Mouse (Mus musculus) neural tube, embryonic 13.5 days (tissue): ENCODE results near the gene Rbm20. TPM values are rescaled to one million over a fixed set of nuclear protein-coding genes. Genes with fewer than 3 reads are reported as not detected.
A peak's percentile ranks its signal among the peaks of the same experiment; 100 is the strongest.

ENCODE experiments used
- ATAC-seq: fragments of 200-750 bp; cut with Nextera tagmentation; 2 replicates; pipeline ENCODE4 v1.8.0; 2017; ENCODE audit warnings: low read depth, mild to moderate bottlenecking, moderate TSS enrichment, moderate library complexity
- H3K27ac ChIP-seq: fragments of 300-500 bp; sonication (generic); replicated peaks from 2 replicates; pipeline ENCODE4 v1.5.1; 2015; ENCODE audit warnings: moderate library complexity, mild to moderate bottlenecking, inconsistent platforms
- H3K27me3 ChIP-seq: fragments of 300-500 bp; sonication (generic); 2 replicates; pipeline ENCODE4 v1.6.1; 2015; ENCODE audit warnings: mild to moderate bottlenecking, inconsistent platforms
- H3K36me3 ChIP-seq: fragments of 300-500 bp; sonication (generic); 2 replicates; pipeline ENCODE4 v1.6.1; 2015; ENCODE audit warnings: mild to moderate bottlenecking, inconsistent platforms
- H3K4me1 ChIP-seq: fragments of 300-500 bp; sonication (generic); replicated peaks from 2 replicates; pipeline ENCODE4 v1.6.1; 2015; ENCODE audit warnings: inconsistent platforms
- H3K4me2 ChIP-seq: fragments of 300-500 bp; sonication (generic); 2 replicates; pipeline ENCODE4 v1.6.1; 2015; ENCODE audit warnings: inconsistent platforms, mild to moderate bottlenecking, moderate library complexity
- H3K4me3 ChIP-seq: fragments of 300-500 bp; sonication (generic); 2 replicates; pipeline ENCODE4 v1.5.1; 2015; ENCODE audit warnings: mild to moderate bottlenecking, inconsistent platforms
- H3K9ac ChIP-seq: fragments of 300-500 bp; sonication (generic); 2 replicates; pipeline ENCODE4 v1.6.1; 2015; ENCODE audit warnings: moderate library complexity, mild to moderate bottlenecking, inconsistent platforms
- H3K9me3 ChIP-seq: fragments of 300-500 bp; sonication (generic); 2 replicates; pipeline ENCODE4 v1.6.1; 2016; ENCODE audit warnings: inconsistent platforms
- WGBS: fragments of 180-500 bp; shearing (Covaris S2); methylation state at CpG from one replicate; pipeline ENCODE4 v1.1.7; 2015; 5-methylcytosine and 5-hydroxymethylcytosine counted together
- polyA plus RNA-seq: library from polyadenylated mRNA; unstranded; fragments of >200 nt; fragmentation: Nextera tagmentation; extraction: Ambion mirVana; gene quantifications from 2 replicates; pipeline ENCODE4 v1.2.1, GENCODE M21; 2015

Rbm20 gene
- 0.47 and 0.88 TPM in 2 replicates for polyA plus RNA-seq

DNA sequence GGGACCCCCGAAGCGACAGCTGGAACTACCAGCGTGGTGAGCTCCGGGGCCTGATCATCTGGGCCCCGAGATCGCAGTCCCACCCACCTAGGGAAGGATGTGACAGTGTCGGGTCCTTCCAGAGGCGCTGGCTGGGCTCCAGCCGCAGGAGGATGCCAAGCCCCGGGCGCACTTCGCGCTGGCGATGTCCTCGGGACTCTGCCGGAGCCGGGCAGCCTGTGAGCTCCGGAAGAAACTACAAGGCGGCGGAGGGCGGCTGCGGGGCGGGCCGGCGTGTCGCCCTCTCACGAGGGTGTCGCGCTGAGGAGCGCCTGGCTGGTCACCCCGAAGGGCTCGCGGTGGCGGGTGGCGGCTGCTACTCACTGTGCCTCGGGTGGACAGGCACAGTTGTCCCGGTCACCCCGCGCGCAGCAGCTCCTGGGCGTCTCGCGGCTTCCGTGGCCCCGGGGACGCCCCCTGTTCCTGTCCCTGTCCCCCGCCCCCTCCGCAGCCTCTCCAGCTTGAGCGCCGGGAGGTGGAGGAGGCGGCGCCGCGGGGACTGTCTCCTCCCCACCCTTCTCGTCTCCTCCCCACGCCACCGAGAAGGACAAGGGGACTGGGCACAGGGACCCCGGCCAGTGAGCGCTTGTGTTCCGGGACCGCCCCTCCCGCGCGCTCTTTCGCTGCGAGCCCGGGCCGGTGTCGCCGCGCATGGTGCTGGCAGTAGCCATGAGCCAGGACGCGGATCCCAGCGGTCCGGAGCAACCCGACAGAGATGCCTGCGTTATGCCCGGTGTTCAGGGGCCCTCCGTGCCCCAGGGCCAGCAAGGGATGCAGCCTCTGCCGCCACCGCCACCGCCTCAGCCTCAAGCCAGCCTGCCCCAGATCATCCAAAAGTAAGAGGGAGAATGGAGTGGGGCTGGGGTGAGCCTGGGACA is at the start of gene Rbm20:
Gene Rbm20, plus strand, starts transcription at position 589 of the 917 bp plus-strand sequence.
- peaks cover 32% of the 10 kb centered on the region for H3K4me1 ChIP-seq

DNA sequence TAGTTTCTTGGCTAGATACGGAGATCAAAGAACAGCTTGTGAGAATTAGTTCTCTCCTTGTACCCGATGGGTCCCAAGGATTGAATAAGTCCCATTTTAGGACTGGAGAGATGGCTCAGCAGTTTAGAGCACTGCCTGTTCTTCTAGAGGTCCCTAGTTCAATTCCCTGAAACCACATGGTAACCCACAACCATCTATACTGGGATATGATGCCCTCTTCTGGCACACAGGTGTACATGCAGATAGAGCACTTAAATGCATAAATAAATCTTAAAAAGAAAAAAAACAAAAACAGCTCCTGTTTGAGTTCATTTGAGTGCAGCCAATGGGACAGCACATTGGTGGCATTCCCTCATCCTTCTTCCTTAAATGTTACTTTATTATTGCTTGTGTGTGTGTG is 39.1 kb upstream of the Rbm20 start:
- no peak for ATAC-seq
- no peak overlapping the region for H3K4me2 ChIP-seq
- 96% methylated on average over 2 of the region's 2 CpGs for whole genome bisulfite sequencing
- H3K4me1 ChIP-seq = no peaks in the 10 kb centered on the region
- no peak overlapping the region for H3K9ac ChIP-seq
- no peaks in the 10 kb centered on the region for H3K9me3 ChIP-seq
- peaks cover 81% of the 10 kb centered on the region for H3K36me3 ChIP-seq
- no peaks in the 10 kb centered on the region for H3K27me3 ChIP-seq
- H3K27ac ChIP-seq = no peak overlapping the region
- no peak overlapping the region for H3K4me3 ChIP-seq

More for the DNA sequence above, at the start of gene Rbm20:
- Histone ChIP-seq H3K4me2 (peak within 1 kb of the TSS; percentile 100), H3K9me3 (no peaks in the 10 kb centered on the region), H3K4me3 (peak within 1 kb of the TSS; percentile 61), H3K27me3 (peaks cover 77% of the 10 kb centered on the region), H3K36me3 (no peaks in the 10 kb centered on the region), H3K9ac (peak within 1 kb of the TSS; percentile 74), H3K27ac (no peak within 1 kb of the TSS)
- under 1% methylated on average over 81 of the region's 82 CpGs for WGBS
- peak; percentile 83 for ATAC-seq

DNA sequence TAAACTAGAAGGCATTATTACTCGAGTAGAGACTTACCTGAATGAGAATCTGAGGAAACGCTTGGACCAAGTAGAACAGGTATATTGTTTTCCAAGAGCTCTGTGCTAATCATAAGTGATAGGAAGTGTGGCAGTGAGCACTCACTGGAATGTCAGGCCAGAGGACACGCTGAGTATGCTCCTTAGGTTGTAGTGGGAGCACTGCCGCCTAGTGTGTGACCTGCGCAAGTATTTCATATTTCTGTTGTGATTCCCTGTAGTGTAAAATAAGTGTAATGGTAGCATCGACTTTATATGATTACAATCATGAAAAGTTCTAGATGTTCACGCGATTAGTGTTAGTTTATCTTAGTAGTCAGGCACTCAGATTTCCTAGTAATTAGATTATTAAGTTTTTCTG is 38.4 kb upstream of the Rbm20 start:
- Histone ChIP-seq H3K27ac (no peak overlapping the region), H3K4me3 (no peak overlapping the region), H3K4me1 (no peaks in the 10 kb centered on the region), H3K36me3 (peaks cover 81% of the 10 kb centered on the region), H3K9ac (no peak overlapping the region), H3K27me3 (no peaks in the 10 kb centered on the region), H3K9me3 (no peaks in the 10 kb centered on the region), H3K4me2 (no peak overlapping the region)
- ATAC-seq = no peak
- 94% methylated on average over 8 of the region's 8 CpGs for WGBS

DNA sequence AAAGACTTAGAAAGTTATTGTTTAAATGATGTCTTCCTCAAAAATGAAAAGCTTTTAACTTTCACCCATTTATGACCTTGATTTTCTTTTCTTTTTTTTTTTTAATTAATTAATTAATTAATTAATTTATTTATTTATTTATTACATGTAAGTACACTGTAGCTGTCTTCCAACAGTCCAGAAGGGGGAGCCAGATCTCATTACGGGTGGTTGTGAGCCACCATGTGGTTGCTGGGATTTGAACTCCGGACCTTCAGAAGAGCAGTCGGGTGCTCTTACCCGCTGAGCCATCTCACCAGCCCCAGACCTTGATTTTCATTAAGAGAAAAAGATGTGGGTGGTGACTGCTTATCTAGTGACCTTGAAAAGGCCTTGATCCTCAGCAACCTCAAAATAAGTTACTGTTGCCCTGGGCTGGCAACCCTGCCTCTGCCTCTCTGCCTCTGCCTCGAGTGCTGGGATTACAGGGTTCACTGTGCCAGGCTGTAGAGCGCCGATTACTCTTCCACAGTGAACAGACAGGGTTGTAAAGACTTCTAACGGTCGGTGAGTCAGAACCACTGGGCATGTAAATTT is 33.0 kb upstream of the Rbm20 start:
- H3K9me3 ChIP-seq = no peaks in the 10 kb centered on the region
- ATAC-seq = no peak
- no peaks in the 10 kb centered on the region for H3K27me3 ChIP-seq
- H3K4me3 ChIP-seq = no peak overlapping the region
- 93% methylated on average over 9 of the region's 9 CpGs for WGBS
- peaks cover 73% of the 10 kb centered on the region for H3K36me3 ChIP-seq
- H3K9ac ChIP-seq = no peak overlapping the region
- H3K4me2 ChIP-seq = no peak overlapping the region
- peaks cover 12% of the 10 kb centered on the region for H3K4me1 ChIP-seq
- H3K27ac ChIP-seq = no peak overlapping the region

DNA sequence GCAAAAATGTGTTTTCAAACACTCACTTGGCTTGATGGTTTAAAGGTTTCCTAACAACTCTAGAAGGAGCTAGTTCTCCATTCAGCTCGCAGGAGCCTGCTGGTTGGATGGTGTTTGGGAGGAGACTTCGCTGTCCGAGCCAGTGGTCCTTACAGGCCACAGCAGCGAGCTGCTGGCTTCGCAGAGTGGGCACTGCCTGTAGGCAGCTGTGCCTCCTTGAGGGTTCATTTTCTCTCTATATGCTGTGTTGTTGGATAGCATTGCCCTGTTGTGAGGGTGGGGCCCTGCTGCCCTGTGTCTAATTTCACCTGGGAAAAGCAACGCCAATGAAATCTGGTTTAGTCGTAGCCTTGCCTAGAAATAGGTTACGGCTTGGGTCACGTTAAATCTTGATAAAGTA is 29.8 kb upstream of the Rbm20 start:
- no peak overlapping the region for H3K27ac ChIP-seq
- ATAC-seq = no peak
- no peak overlapping the region for H3K4me2 ChIP-seq
- H3K4me1 ChIP-seq = peaks cover 23% of the 10 kb centered on the region
- H3K27me3 ChIP-seq = no peaks in the 10 kb centered on the region
- 88% methylated on average over 9 of the region's 9 CpGs for WGBS
- no peak overlapping the region for H3K4me3 ChIP-seq
- H3K36me3 ChIP-seq = peaks cover 49% of the 10 kb centered on the region
- no peaks in the 10 kb centered on the region for H3K9me3 ChIP-seq
- H3K9ac ChIP-seq = no peak overlapping the region

DNA sequence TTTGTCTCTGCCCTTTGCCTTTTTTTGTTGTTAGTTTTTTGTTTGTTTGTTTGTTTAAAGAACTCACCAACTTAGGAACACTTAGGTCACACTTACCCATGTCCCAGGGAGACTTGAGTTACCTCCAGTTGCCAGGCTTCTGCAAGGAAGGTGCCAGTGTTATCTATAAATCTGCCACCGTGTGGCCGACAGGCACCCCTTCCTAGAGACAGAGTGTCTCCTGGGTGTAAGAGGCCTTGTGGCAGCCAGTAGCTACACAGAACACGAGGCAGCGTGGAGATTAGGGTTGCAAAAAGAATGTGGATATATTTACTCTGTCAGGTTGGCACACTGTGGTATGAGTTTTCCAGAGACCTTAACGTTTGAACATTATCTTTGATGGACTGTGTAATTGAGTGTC is 29.1 kb upstream of the Rbm20 start:
- peak; percentile 33 for ATAC-seq
- H3K4me3 ChIP-seq = no peak overlapping the region
- peaks cover 30% of the 10 kb centered on the region for H3K4me1 ChIP-seq
- 0 out of 2 replicates have a peak overlapping the region, but pooled peaks have one; percentile 20 for H3K27ac ChIP-seq
- H3K27me3 ChIP-seq = no peaks in the 10 kb centered on the region
- no peak overlapping the region for H3K9ac ChIP-seq
- H3K36me3 ChIP-seq = peaks cover 46% of the 10 kb centered on the region
- WGBS = 27% methylated on average over 5 of the region's 5 CpGs
- no peaks in the 10 kb centered on the region for H3K9me3 ChIP-seq
- H3K4me2 ChIP-seq = no peak overlapping the region

DNA sequence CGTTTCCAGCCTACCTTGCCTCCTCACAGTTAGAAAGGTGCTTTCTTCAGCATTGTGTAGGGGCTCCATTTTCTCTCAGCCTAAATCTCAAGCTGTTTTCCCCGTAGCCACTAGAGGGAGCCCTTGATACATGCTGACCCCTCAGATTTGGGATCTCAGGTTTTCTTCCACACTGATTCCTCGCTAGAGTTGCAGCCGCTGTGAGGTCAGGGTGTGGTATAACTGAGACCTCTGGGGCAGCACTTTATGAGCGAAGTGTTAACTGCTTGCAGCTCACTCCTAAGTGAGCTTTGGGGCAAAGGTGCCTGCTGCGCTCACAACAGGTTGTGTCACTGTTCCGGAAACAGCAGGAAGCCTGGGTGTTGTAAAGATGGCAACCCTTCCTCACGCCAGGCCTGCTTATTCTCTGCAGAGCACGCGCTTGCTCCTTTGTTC is 28.3 kb upstream of the Rbm20 start:
- H3K36me3 ChIP-seq = peaks cover 39% of the 10 kb centered on the region
- H3K4me3 ChIP-seq = no peak overlapping the region
- H3K9ac ChIP-seq = no peak overlapping the region
- no peaks in the 10 kb centered on the region for H3K27me3 ChIP-seq
- ATAC-seq = peak; percentile 60
- 32% methylated on average over 10 of the region's 10 CpGs for WGBS
- no peaks in the 10 kb centered on the region for H3K9me3 ChIP-seq
- H3K4me1 ChIP-seq = peaks cover 37% of the 10 kb centered on the region
- H3K4me2 ChIP-seq = no peak overlapping the region
- 0 out of 2 replicates have a peak overlapping the region, but pooled peaks have one; percentile 20 for H3K27ac ChIP-seq

DNA sequence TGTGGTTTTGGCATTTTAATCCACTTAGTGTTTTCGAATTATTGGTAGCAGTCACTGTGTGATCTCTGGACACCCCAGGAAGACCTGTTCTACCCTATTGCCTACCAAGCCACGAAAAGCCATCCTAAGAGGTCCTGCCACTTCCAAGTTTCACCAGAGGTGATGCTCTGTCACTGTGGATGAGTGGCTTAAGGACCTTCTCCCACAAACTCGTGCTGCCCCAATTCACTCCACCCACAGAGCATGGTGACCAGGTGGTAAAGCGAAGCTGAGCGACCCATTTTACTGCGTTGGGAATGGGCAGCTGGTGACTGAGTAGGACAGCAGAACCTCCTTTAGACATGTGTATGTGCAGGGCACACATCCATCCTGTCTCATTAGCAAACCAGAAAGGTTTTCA is 27.7 kb upstream of the Rbm20 start:
- no peaks in the 10 kb centered on the region for H3K9me3 ChIP-seq
- no peaks in the 10 kb centered on the region for H3K27me3 ChIP-seq
- no peak overlapping the region for H3K9ac ChIP-seq
- peaks cover 42% of the 10 kb centered on the region for H3K4me1 ChIP-seq
- no peak overlapping the region for H3K4me2 ChIP-seq
- H3K4me3 ChIP-seq = no peak overlapping the region
- no peak overlapping the region for H3K27ac ChIP-seq
- 87% methylated on average over 6 of the region's 6 CpGs for WGBS
- ATAC-seq = no peak
- H3K36me3 ChIP-seq = peaks cover 35% of the 10 kb centered on the region

DNA sequence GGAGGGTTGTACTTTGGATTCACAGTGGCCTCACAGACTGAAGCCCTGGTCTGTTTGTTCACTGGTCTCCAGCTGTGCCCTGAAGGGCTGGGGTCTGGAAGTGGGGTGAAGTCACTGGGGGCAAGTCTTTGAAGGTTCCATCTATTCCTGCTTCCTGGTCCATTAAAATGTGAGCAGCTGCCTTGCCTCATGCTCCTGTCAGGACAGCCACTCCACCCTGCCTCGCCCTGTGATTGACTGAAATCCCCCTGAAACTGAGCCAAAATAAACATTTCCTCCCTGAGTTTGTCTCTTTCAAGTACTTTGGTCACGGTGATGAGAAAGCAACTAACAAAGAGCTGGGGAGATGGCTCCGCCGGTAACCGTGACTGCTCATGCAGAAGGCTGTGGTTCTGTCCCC is 27.3 kb upstream of the Rbm20 start:
- H3K4me2 ChIP-seq = no peak overlapping the region
- no peaks in the 10 kb centered on the region for H3K27me3 ChIP-seq
- 38% methylated on average over 5 of the region's 5 CpGs for whole genome bisulfite sequencing
- no peaks in the 10 kb centered on the region for H3K9me3 ChIP-seq
- peaks cover 32% of the 10 kb centered on the region for H3K36me3 ChIP-seq
- peaks cover 47% of the 10 kb centered on the region for H3K4me1 ChIP-seq
- ATAC-seq = no peak
- no peak overlapping the region for H3K4me3 ChIP-seq
- H3K27ac ChIP-seq = no peak overlapping the region
- no peak overlapping the region for H3K9ac ChIP-seq

DNA sequence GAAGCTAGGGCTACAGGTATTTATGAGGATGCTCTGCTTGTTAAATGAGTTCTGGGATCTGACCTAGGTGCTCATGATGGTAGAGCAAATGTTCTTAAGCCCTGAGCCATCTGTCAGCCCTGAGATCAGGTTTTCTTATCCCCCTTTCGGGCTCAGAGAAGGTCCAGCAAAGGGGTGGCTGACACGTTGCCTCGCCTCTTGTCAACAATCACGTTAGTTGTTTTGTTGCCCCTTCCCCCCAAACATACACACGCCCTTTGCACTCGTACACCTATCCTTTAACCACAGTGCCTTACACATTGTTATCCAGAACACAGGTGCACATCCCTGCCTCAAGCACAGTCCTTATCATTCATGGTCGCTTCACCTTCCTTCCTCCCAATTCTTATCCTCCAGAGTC is 26.2 kb upstream of the Rbm20 start:
- H3K27me3 ChIP-seq = no peaks in the 10 kb centered on the region
- ATAC-seq = no peak
- no peak overlapping the region for H3K27ac ChIP-seq
- H3K36me3 ChIP-seq = peaks cover 23% of the 10 kb centered on the region
- H3K9me3 ChIP-seq = no peaks in the 10 kb centered on the region
- peaks cover 47% of the 10 kb centered on the region for H3K4me1 ChIP-seq
- WGBS = 87% methylated on average over 7 of the region's 7 CpGs
- no peak overlapping the region for H3K9ac ChIP-seq
- H3K4me2 ChIP-seq = no peak overlapping the region
- H3K4me3 ChIP-seq = no peak overlapping the region

DNA sequence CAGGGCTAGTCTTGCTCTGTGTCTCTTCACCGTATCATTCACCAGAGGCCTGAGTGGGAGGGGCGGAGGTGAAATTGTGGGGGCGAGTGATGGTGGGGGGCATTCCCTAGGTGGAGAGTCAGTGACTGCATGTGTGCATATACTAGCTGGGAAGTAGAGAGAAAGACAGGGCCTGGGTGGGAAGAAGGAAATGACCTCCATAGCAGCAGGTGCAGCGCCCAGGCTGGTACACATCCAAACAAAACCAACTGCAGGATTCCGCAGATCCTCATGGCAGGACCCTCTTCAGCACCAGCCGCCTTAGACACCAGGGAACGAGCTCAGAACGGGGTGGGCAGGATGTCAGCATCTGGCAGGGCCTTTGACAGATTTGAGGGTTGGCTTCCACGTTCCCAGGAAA is 24.8 kb upstream of the Rbm20 start:
- no peaks in the 10 kb centered on the region for H3K9me3 ChIP-seq
- WGBS = 57% methylated on average over 9 of the region's 9 CpGs
- no peak overlapping the region for H3K4me3 ChIP-seq
- H3K36me3 ChIP-seq = peaks cover 9% of the 10 kb centered on the region; the same call in 1 of the 2 replicates
- H3K4me1 ChIP-seq = peaks cover 47% of the 10 kb centered on the region
- peaks cover under 1% of the 10 kb centered on the region; the same call in 1 of the 2 replicates for H3K27me3 ChIP-seq
- no peak overlapping the region for H3K9ac ChIP-seq
- H3K4me2 ChIP-seq = no peak overlapping the region
- no peak for ATAC-seq
- no peak overlapping the region for H3K27ac ChIP-seq
